Mouse (Mus musculus) myocyte (in vitro differentiated cells): Measurements from ENCODE around the gene Ncf1. TPM values are rescaled to one million over a fixed set of nuclear protein-coding genes. Genes with fewer than 3 reads are reported as not detected.

Experiments used
- H3K27me3 ChIP-seq: one replicate; pipeline ENCODE4 v1.6.1; 2011; ENCODE audit not compliant: control insufficient read depth, insufficient read depth, insufficient read length
- H3K36me3 ChIP-seq: one replicate; pipeline ENCODE4 v1.6.1; 2011; ENCODE audit not compliant: control insufficient read depth, insufficient read depth
- H3K4me2 ChIP-seq: one replicate; pipeline ENCODE4 v1.6.1; 2011; ENCODE audit warnings: low read depth, control low read depth
- H3K4me3 ChIP-seq: one replicate; pipeline ENCODE4 v1.5.1; 2011; ENCODE audit warnings: mild to moderate bottlenecking, control low read depth, moderate library complexity
- H3K79me2 ChIP-seq: one replicate; pipeline ENCODE4 v1.6.1; 2011; ENCODE audit not compliant: control insufficient read depth, insufficient read depth
- H3ac ChIP-seq: one replicate; pipeline ENCODE4 v1.6.1; 2011; ENCODE audit not compliant: control insufficient read depth, insufficient read length
- CEBPB ChIP-seq: IDR thresholded peaks from 2 replicates; pipeline ENCODE4 v1.6.1; 2011; ENCODE audit warnings: mild to moderate bottlenecking, moderate library complexity; ENCODE audit not compliant: poor library complexity, insufficient read depth, severe bottlenecking
- E2F4 ChIP-seq: IDR thresholded peaks from one replicate; pipeline ENCODE4 v1.6.1; 2011; ENCODE audit warnings: mild to moderate bottlenecking, control low read depth, moderate library complexity; ENCODE audit not compliant: insufficient read depth
- MAX ChIP-seq: IDR thresholded peaks from one replicate; pipeline ENCODE4 v1.6.1; 2011; ENCODE audit warnings: low read depth, mild to moderate bottlenecking, control low read depth
- MYOD1 ChIP-seq, 3 experiments: IDR thresholded peaks; one replicate each; pipeline ENCODE4 v1.6.1; 2011; ENCODE audit warnings: control low read depth in 2 of 3, low read depth in 2 of 3, mild to moderate bottlenecking in 2 of 3, moderate library complexity in 1 of 3; ENCODE audit not compliant: insufficient read length in 2 of 3, control insufficient read depth in 1 of 3
- MYOG ChIP-seq, 3 experiments: IDR thresholded peaks; one replicate each; pipeline ENCODE4 v1.6.1; 2011; ENCODE audit warnings: control low read depth in 2 of 3, low read depth in 2 of 3, mild to moderate bottlenecking in 2 of 3; ENCODE audit not compliant: insufficient read length in 2 of 3, control insufficient read depth in 1 of 3, insufficient read depth in 1 of 3
- POLR2A ChIP-seq: IDR thresholded peaks from one replicate; pipeline ENCODE4 v1.6.1; 2011; ENCODE audit warnings: low read depth, mild to moderate bottlenecking, control low read depth, moderate library complexity; ENCODE audit not compliant: insufficient read length
- POLR2AphosphoS2 ChIP-seq: IDR thresholded peaks from one replicate; pipeline ENCODE4 v1.6.1; 2011; ENCODE audit warnings: low read depth, control low read depth; ENCODE audit not compliant: insufficient read length
- REST ChIP-seq: IDR thresholded peaks from one replicate; pipeline ENCODE4 v1.6.1; 2011; ENCODE audit warnings: mild to moderate bottlenecking, control low read depth, moderate library complexity; ENCODE audit not compliant: insufficient read depth, insufficient read length
- SRF ChIP-seq: IDR thresholded peaks from one replicate; pipeline ENCODE4 v1.6.1; 2011; ENCODE audit warnings: low read depth; ENCODE audit not compliant: control insufficient read depth, insufficient read length
- TCF12 ChIP-seq: IDR thresholded peaks from one replicate; pipeline ENCODE4 v1.6.1; 2011; ENCODE audit warnings: mild to moderate bottlenecking, control low read depth; ENCODE audit not compliant: poor library complexity, insufficient read depth, severe bottlenecking
- TCF3 ChIP-seq: IDR thresholded peaks from one replicate; pipeline ENCODE4 v1.6.1; 2011; ENCODE audit warnings: low read depth, control low read depth; ENCODE audit not compliant: insufficient read length
- USF1 ChIP-seq: IDR thresholded peaks from one replicate; pipeline ENCODE4 v1.6.1; 2011; ENCODE audit warnings: low read depth, mild to moderate bottlenecking, control low read depth, moderate library complexity
- polyA plus RNA-seq: library from polyadenylated mRNA; unstranded; fragments of >200 nt; fragmentation: generic; extraction: Trizol; gene quantifications from one replicate; pipeline ENCODE4 v1.2.1, GENCODE M21; 2012; ENCODE audit warnings: missing spikeins

The Ncf1 gene
- polyA plus RNA-seq, 1 experiment = 1.4 TPM

GRCm38 (mm10) chr5:134227574-134228248 lies 1.7 kb downstream of the Ncf1 start:
- TF ChIP-seq POLR2A (no peak), MYOD1 (IDR thresholded peaks at IDR 0.05; ENCODE audit: control insufficient read depth in 1 of 3, insufficient read length in 2 of 3, low read depth in 2 of 3) (no peak), MAX (no peak), POLR2AphosphoS2 (no peak), SRF (no peak), TCF3 (no peak), USF1 (no peak), TCF12 (no peak), CEBPB (no peak), E2F4 (no peak), REST (no peak), MYOG (IDR thresholded peaks at IDR 0.05; ENCODE audit: control insufficient read depth in 1 of 3, insufficient read depth in 1 of 3, insufficient read length in 2 of 3, low read depth in 2 of 3) (no peak)
- no peak overlapping the region for H3K4me3 ChIP-seq
- no peak overlapping the region for H3ac ChIP-seq
- H3K36me3 ChIP-seq = no peaks in the 10 kb centered on the region
- no peaks in the 10 kb centered on the region for H3K79me2 ChIP-seq
- no peak overlapping the region for H3K4me2 ChIP-seq
- no peaks in the 10 kb centered on the region for H3K27me3 ChIP-seq

- Histone ChIP-seq H3K27me3 (no peaks in the 10 kb centered on the region), H3K4me2 (no peak overlapping the region), H3K4me3 (no peak overlapping the region), H3K79me2 (no peaks in the 10 kb centered on the region), H3ac (no peak overlapping the region), H3K36me3 (no peaks in the 10 kb centered on the region)
- TF ChIP-seq MYOD1 (IDR thresholded peaks at IDR 0.05; ENCODE audit: control insufficient read depth in 1 of 3, insufficient read length in 2 of 3, low read depth in 2 of 3) = peak in 2 of 3 experiments; percentile 29 to 60
- TF ChIP-seq MAX = no peak
These were observed 2.5 kb downstream of the Ncf1 start for GRCm38 (mm10) chr5:134226946-134227345.

- H3K36me3 ChIP-seq = no peaks in the 10 kb centered on the region
- TF ChIP-seq SRF = no peak
- no peak for TF ChIP-seq POLR2A
- no peak for TF ChIP-seq E2F4
- no peak for TF ChIP-seq MYOD1 (IDR thresholded peaks at IDR 0.05; ENCODE audit: control insufficient read depth in 1 of 3, insufficient read length in 2 of 3, low read depth in 2 of 3)
- no peak for TF ChIP-seq TCF12
- no peak for TF ChIP-seq USF1
- TF ChIP-seq MYOG (IDR thresholded peaks at IDR 0.05; ENCODE audit: control insufficient read depth in 1 of 3, insufficient read depth in 1 of 3, insufficient read length in 2 of 3, low read depth in 2 of 3) = no peak
- TF ChIP-seq TCF3 = no peak
- TF ChIP-seq MAX = no peak
- no peak for TF ChIP-seq REST
- TF ChIP-seq POLR2AphosphoS2 = no peak
- no peak for TF ChIP-seq CEBPB
- H3K27me3 ChIP-seq = no peaks in the 10 kb centered on the region
- no peak overlapping the region for H3K4me3 ChIP-seq
- no peak overlapping the region for H3K4me2 ChIP-seq
- no peak overlapping the region for H3ac ChIP-seq
- H3K79me2 ChIP-seq = no peaks in the 10 kb centered on the region
These were observed 4.1 kb downstream of the Ncf1 start for GRCm38 (mm10) chr5:134225110-134225901.

- TF ChIP-seq E2F4 (no peak), MAX (no peak), CEBPB (no peak), TCF3 (no peak), POLR2AphosphoS2 (no peak), SRF (no peak), MYOG (IDR thresholded peaks at IDR 0.05; ENCODE audit: control insufficient read depth in 1 of 3, insufficient read depth in 1 of 3, insufficient read length in 2 of 3, low read depth in 2 of 3) (no peak), REST (no peak), POLR2A (no peak)
- no peak overlapping the region for H3K4me2 ChIP-seq
- H3K27me3 ChIP-seq = no peaks in the 10 kb centered on the region
- H3K79me2 ChIP-seq = no peaks in the 10 kb centered on the region
- no peak overlapping the region for H3K4me3 ChIP-seq
- no peaks in the 10 kb centered on the region for H3K36me3 ChIP-seq
- no peak overlapping the region for H3ac ChIP-seq
These were observed 7.7 kb downstream of the Ncf1 start for GRCm38 (mm10) chr5:134221708-134222150.

GRCm38 (mm10) chr5:134221278-134221677 lies 8.1 kb downstream of the Ncf1 start:
- no peak overlapping the region for H3ac ChIP-seq
- no peak overlapping the region for H3K4me3 ChIP-seq
- H3K4me2 ChIP-seq = no peak overlapping the region
- H3K36me3 ChIP-seq = no peaks in the 10 kb centered on the region
- no peaks in the 10 kb centered on the region for H3K27me3 ChIP-seq
- no peak for TF ChIP-seq CEBPB
- TF ChIP-seq REST = no peak
- TF ChIP-seq TCF3 = no peak
- no peaks in the 10 kb centered on the region for H3K79me2 ChIP-seq
